Mouse (Mus musculus) CH12.LX (cell line): ENCODE measurements at regions not wholly inside any gene's neighbourhood (a gene's known extent, or its start where the extent isn't known, plus 50 kb on each side); places are given as distances from the start of the nearest gene placed in this dataset.

ENCODE experiments used
- CHD2 ChIP-seq: IDR thresholded peaks from 2 replicates; pipeline ENCODE4 v1.6.1; 2011; ENCODE audit warnings: low read length, improper control_type of control experiment
- CTCF ChIP-seq, 2 experiments: IDR thresholded peaks in 1 of 2; conservative IDR thresholded peaks in 1 of 2; 2 replicates each; pipeline ENCODE4 v1.5.1; 2011 to 2012; ENCODE audit warnings: low read depth in 2 of 2, low read length in 2 of 2, improper control_type of control experiment in 1 of 2, inconsistent platforms in 1 of 2, mild to moderate bottlenecking in 1 of 2, moderate library complexity in 1 of 2
- EP300 ChIP-seq: IDR thresholded peaks from 2 replicates; pipeline ENCODE4 v1.6.1; 2011; ENCODE audit warnings: low read length, improper control_type of control experiment
- HCFC1 ChIP-seq: IDR thresholded peaks from 2 replicates; pipeline ENCODE4 v1.6.1; 2012; ENCODE audit warnings: low read depth, mild to moderate bottlenecking, inconsistent platforms, low read length, improper control_type of control experiment
- MAZ ChIP-seq: IDR thresholded peaks from 2 replicates; pipeline ENCODE4 v1.6.1; 2012; ENCODE audit warnings: low read depth, mild to moderate bottlenecking, inconsistent platforms, low read length, improper control_type of control experiment, moderate library complexity
- NELFE ChIP-seq: IDR thresholded peaks from 2 replicates; pipeline ENCODE4 v1.6.1; 2011; ENCODE audit warnings: low read depth, low read length, improper control_type of control experiment
- POLR2A ChIP-seq: IDR thresholded peaks from 2 replicates; pipeline ENCODE4 v1.6.1; 2011; ENCODE audit warnings: low read depth, mild to moderate bottlenecking, improper control_type of control experiment, low read length
- USF2 ChIP-seq: conservative IDR thresholded peaks from 2 replicates; pipeline ENCODE4 v1.6.1; 2011; ENCODE audit warnings: low read depth, low read length, improper control_type of control experiment
- ZMIZ1 ChIP-seq: IDR thresholded peaks from 2 replicates; pipeline ENCODE4 v1.6.1; 2012; ENCODE audit warnings: low read depth, mild to moderate bottlenecking, inconsistent platforms, low read length, improper control_type of control experiment
- ZNF384 ChIP-seq: IDR thresholded peaks from 2 replicates; pipeline ENCODE4 v1.6.1; 2012; ENCODE audit warnings: low read depth, low read length, improper control_type of control experiment, inconsistent platforms

GRCm38 (mm10) chr14:25402409-25402808, 56.6 kb upstream of the Zmiz1 start:
- TF ChIP-seq CHD2 = no peak
- TF ChIP-seq MAZ = no peak
- TF ChIP-seq EP300 = no peak
- TF ChIP-seq POLR2A = no peak
- TF ChIP-seq CTCF (conservative IDR thresholded peaks at IDR 0.05 in 1 of 2, IDR thresholded peaks at IDR 0.05 in 1 of 2; ENCODE audit: low read depth in 2 of 2, low read length in 2 of 2) = no peak
- TF ChIP-seq ZNF384 = no peak
- no peak for TF ChIP-seq ZMIZ1
- no peak for TF ChIP-seq HCFC1
- no peak for TF ChIP-seq NELFE
- TF ChIP-seq USF2 = no peak
